Mouse (Mus musculus) ES-Bruce4 (cell line): ENCODE results near the gene Tceal1.

ENCODE experiments used
- CTCF ChIP-seq: IDR thresholded peaks from one replicate; pipeline ENCODE4 v1.8.1; 2011; ENCODE audit warnings: low read depth, low read length
- EP300 ChIP-seq: IDR thresholded peaks from 2 replicates; pipeline ENCODE4 v1.6.1; 2011; ENCODE audit warnings: low read depth, low read length; ENCODE audit not compliant: insufficient read depth
- POLR2A ChIP-seq: IDR thresholded peaks from one replicate; pipeline ENCODE4 v1.8.1; 2011; ENCODE audit warnings: low read length; ENCODE audit not compliant: insufficient read depth

GRCm38 (mm10) chrX:136666281-136666706 lies 41.5 kb upstream of the Tceal1 start:
- TF ChIP-seq CTCF (no peak), EP300 (no peak), POLR2A (no peak)
